Mouse (Mus musculus) right cerebral cortex, postnatal 14 days (tissue): Measurements from ENCODE around the gene Lrg1.

Experiments
- DNase-seq: peaks from one replicate; pipeline ENCODE4 v3.0.0; 2022

Gene Lrg1

DNA sequence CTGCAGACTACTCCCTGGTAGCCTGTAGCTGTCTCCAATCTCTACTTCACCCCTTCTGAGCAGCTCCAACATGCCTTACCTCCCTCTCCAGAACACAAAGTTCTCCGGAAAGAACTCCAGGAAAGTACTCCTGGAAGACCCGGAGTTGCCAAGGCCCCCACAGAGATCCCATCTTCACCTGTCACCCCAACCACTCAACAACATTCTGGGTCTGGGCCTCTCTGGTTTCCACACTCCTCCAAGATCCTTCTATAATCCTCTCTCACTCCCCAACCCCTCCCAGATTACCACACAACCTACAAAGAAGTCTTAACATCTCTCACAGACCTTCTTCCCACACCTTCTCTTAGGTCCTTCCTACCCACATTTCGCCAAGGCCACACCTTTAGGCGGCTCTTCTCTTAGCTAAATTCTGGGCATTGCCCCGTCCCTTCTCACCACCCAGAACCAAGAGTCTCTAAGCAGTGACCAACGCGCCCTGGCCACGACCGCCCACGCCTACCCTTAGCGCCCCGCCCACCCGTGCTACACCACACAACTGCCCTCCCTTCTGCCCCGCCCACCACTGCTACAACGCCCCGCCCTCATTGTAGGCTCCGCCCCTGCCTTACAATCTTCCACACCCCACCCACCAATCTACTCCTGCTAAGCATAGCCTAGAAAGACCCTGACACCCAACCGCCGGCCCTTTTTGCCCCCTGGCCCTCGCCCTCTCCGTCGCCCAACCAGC lies 47.5 kb downstream of the Lrg1 start:
- DNase-seq: peak; percentile 70

DNA sequence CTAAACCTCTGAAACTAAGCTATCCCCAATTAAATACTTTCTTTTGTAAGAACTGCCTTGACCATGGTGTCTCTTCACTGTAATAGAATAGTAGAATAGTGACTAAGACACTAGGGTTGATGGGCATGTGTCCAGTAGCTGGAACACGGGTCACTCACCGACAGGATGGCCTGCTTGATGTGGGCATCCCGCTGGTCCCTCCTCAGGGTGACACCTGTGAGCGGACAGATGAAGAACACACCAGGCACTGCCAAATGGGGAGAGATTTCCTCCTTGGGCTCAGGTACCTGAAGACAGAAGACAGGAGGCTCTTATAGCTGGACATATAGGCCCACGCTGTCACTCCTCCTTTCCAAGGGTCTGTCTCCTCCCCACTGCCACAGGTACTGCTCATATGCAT lies 49.6 kb downstream of the Lrg1 start:
- DNase-seq: no peak

DNA sequence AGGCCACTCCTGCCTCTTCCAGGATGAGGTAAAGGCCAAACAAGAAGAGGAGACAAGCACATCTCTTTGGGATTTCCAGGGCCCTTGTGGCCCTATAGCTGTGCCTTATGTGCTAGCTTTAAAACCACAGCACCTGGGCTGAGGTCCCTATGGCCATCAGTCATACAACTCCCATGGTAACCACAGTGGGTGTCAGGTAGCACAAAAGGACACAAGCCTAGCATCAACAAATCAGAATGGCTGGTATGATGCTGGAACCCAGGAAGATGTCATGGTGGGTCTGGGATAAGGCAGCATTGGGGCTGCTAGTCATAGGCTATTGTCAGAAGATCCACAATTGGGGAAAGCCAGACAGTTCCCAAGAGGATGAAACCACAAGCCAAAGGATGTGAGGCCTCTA lies 50.7 kb downstream of the Lrg1 start:
- DNase-seq: no peak
